Mouse (Mus musculus) MEL (cell line): Measurements from ENCODE around the gene Krt86. TPM values are rescaled to one million over a fixed set of nuclear protein-coding genes. Genes with fewer than 3 reads are reported as not detected.

ENCODE experiments used
- DNase-seq: peaks from one replicate; pipeline ENCODE4 v3.0.0; 2011; ENCODE audit warnings: low read depth, low spot score
- H3K27ac ChIP-seq: 2 replicates; pipeline ENCODE4 v1.5.1; 2012; ENCODE audit warnings: low read depth, mild to moderate bottlenecking, control low read depth, low read length, moderate library complexity; ENCODE audit not compliant: control insufficient read depth
- H3K27me3 ChIP-seq, 2 experiments: fragments of 150-350 bp in 1 of 2; sonication (generic) in 1 of 2; 2 replicates each; pipeline ENCODE4 v1.6.1; 2012; ENCODE audit warnings: low read length in 2 of 2, mild to moderate bottlenecking in 2 of 2, improper control_type of control experiment in 1 of 2, moderate library complexity in 1 of 2; ENCODE audit not compliant: insufficient read depth in 2 of 2, control insufficient read depth in 1 of 2
- H3K36me3 ChIP-seq, 2 experiments: 2 replicates each; pipeline ENCODE4 v1.6.1; 2012 to 2014; ENCODE audit warnings: low read length in 2 of 2, improper control_type of control experiment in 1 of 2, inconsistent platforms in 1 of 2, mild to moderate bottlenecking in 1 of 2; ENCODE audit not compliant: insufficient read depth in 2 of 2, control insufficient read depth in 1 of 2
- H3K4me1 ChIP-seq, 2 experiments: fragments of 150-350 bp in 1 of 2; sonication (generic) in 1 of 2; 2 replicates each; pipeline ENCODE4 v1.6.1; 2012; ENCODE audit warnings: low read length in 2 of 2, improper control_type of control experiment in 1 of 2, mild to moderate bottlenecking in 1 of 2; ENCODE audit not compliant: insufficient read depth in 2 of 2, control insufficient read depth in 1 of 2
- H3K4me3 ChIP-seq, 2 experiments: fragments of 150-350 bp in 1 of 2; sonication (generic) in 1 of 2; 2 replicates each; pipeline ENCODE4 v1.5.1; 2012; ENCODE audit warnings: low read depth in 2 of 2, low read length in 2 of 2, mild to moderate bottlenecking in 2 of 2, moderate library complexity in 2 of 2, control low read depth in 1 of 2, improper control_type of control experiment in 1 of 2; ENCODE audit not compliant: control insufficient read depth in 1 of 2, insufficient read depth in 1 of 2
- H3K79me2 ChIP-seq: 2 replicates; pipeline ENCODE4 v1.6.1; 2012; ENCODE audit warnings: mild to moderate bottlenecking, low read length, moderate library complexity; ENCODE audit not compliant: control insufficient read depth, poor library complexity, insufficient read depth
- H3K9ac ChIP-seq: 2 replicates; pipeline ENCODE4 v1.6.1; 2012; ENCODE audit warnings: low read depth, mild to moderate bottlenecking, control low read depth, low read length, moderate library complexity; ENCODE audit not compliant: control insufficient read depth, poor library complexity, severe bottlenecking
- H3K9me3 ChIP-seq: fragments of 150-350 bp; sonication (generic); replicated peaks from 2 replicates; pipeline ENCODE4 v1.6.1; 2012; ENCODE audit warnings: mild to moderate bottlenecking, low read length, improper control_type of control experiment, moderate library complexity; ENCODE audit not compliant: insufficient read depth
- BHLHE40 ChIP-seq: IDR thresholded peaks from 2 replicates; pipeline ENCODE4 v1.6.1; 2012; ENCODE audit warnings: low read depth, mild to moderate bottlenecking, inconsistent platforms, low read length, improper control_type of control experiment, borderline replicate concordance
- CHD1 ChIP-seq: IDR thresholded peaks from 2 replicates; pipeline ENCODE4 v1.6.1; 2012; ENCODE audit warnings: low read depth, mild to moderate bottlenecking, inconsistent platforms, low read length, improper control_type of control experiment
- CTCF ChIP-seq, 3 experiments: IDR thresholded peaks in 2 of 3; conservative IDR thresholded peaks in 1 of 3; 2 replicates each; pipeline ENCODE4 v1.5.1; 2011 to 2012; ENCODE audit warnings: low read length in 3 of 3, low read depth in 2 of 3, mild to moderate bottlenecking in 2 of 3, improper control_type of control experiment in 1 of 3, inconsistent platforms in 1 of 3, mixed read lengths in 1 of 3, moderate library complexity in 1 of 3; ENCODE audit not compliant: control insufficient read depth in 1 of 3, insufficient read depth in 1 of 3, poor library complexity in 1 of 3, severe bottlenecking in 1 of 3
- ELF1 ChIP-seq: IDR thresholded peaks from 2 replicates; pipeline ENCODE4 v1.6.1; 2014; ENCODE audit warnings: low read depth, mild to moderate bottlenecking, inconsistent platforms, low read length, improper control_type of control experiment, moderate library complexity
- GATA1 ChIP-seq: IDR thresholded peaks from 2 replicates; pipeline ENCODE4 v1.6.1; 2011; ENCODE audit warnings: low read depth, low read length, improper control_type of control experiment
- HCFC1 ChIP-seq: IDR thresholded peaks from 2 replicates; pipeline ENCODE4 v1.6.1; 2012; ENCODE audit warnings: low read depth, mild to moderate bottlenecking, inconsistent platforms, low read length, improper control_type of control experiment, moderate library complexity
- KAT2A ChIP-seq: conservative IDR thresholded peaks from 2 replicates; pipeline ENCODE4 v1.6.1; 2012; ENCODE audit warnings: low read depth, low read length, improper control_type of control experiment, inconsistent platforms
- MAX ChIP-seq: IDR thresholded peaks from 2 replicates; pipeline ENCODE4 v1.6.1; 2011; ENCODE audit warnings: low read length, improper control_type of control experiment
- MAZ ChIP-seq: IDR thresholded peaks from 2 replicates; pipeline ENCODE4 v1.6.1; 2012; ENCODE audit warnings: low read depth, mild to moderate bottlenecking, inconsistent platforms, low read length, improper control_type of control experiment
- MXI1 ChIP-seq: IDR thresholded peaks from 2 replicates; pipeline ENCODE4 v1.6.1; 2011; ENCODE audit warnings: mild to moderate bottlenecking, low read depth, low read length, improper control_type of control experiment
- NELFE ChIP-seq: IDR thresholded peaks from 2 replicates; pipeline ENCODE4 v1.6.1; 2011; ENCODE audit warnings: low read depth, low read length, improper control_type of control experiment
- NRF1 ChIP-seq: IDR thresholded peaks from 2 replicates; pipeline ENCODE4 v1.6.1; 2014; ENCODE audit warnings: low read depth, mild to moderate bottlenecking, inconsistent platforms, low read length, improper control_type of control experiment, moderate library complexity; ENCODE audit not compliant: poor library complexity, insufficient read depth, severe bottlenecking
- POLR2AphosphoS2 ChIP-seq: IDR thresholded peaks from 2 replicates; pipeline ENCODE4 v1.6.1; 2011; ENCODE audit warnings: low read length, improper control_type of control experiment
- RCOR1 ChIP-seq: IDR thresholded peaks from 2 replicates; pipeline ENCODE4 v1.6.1; 2012; ENCODE audit warnings: low read depth, mild to moderate bottlenecking, inconsistent platforms, low read length, improper control_type of control experiment
- SIN3A ChIP-seq: IDR thresholded peaks from 2 replicates; pipeline ENCODE4 v1.6.1; 2012; ENCODE audit warnings: low read length, improper control_type of control experiment, inconsistent platforms
- TBP ChIP-seq: IDR thresholded peaks from 2 replicates; pipeline ENCODE4 v1.8.0; 2011; ENCODE audit warnings: low read depth, low read length, improper control_type of control experiment
- TCF12 ChIP-seq: IDR thresholded peaks from 2 replicates; pipeline ENCODE4 v1.6.1; 2014; ENCODE audit warnings: low read depth, mild to moderate bottlenecking, inconsistent platforms, low read length, improper control_type of control experiment, moderate library complexity
- UBTF ChIP-seq: IDR thresholded peaks from 2 replicates; pipeline ENCODE4 v1.6.1; 2012; ENCODE audit warnings: low read depth, mild to moderate bottlenecking, inconsistent platforms, low read length, improper control_type of control experiment, moderate library complexity, borderline replicate concordance; ENCODE audit not compliant: insufficient read depth
- USF2 ChIP-seq, 2 experiments: IDR thresholded peaks; 2 replicates each; pipeline ENCODE4 v1.6.1; 2011 to 2012; ENCODE audit warnings: improper control_type of control experiment in 2 of 2, low read length in 2 of 2, borderline replicate concordance in 1 of 2, inconsistent platforms in 1 of 2, low read depth in 1 of 2, mild to moderate bottlenecking in 1 of 2; ENCODE audit not compliant: insufficient read depth in 1 of 2
- ZC3H11A ChIP-seq: IDR thresholded peaks from 2 replicates; pipeline ENCODE4 v1.6.1; 2012; ENCODE audit warnings: low read depth, mild to moderate bottlenecking, inconsistent platforms, low read length, improper control_type of control experiment
- ZKSCAN1 ChIP-seq: IDR thresholded peaks from 2 replicates; pipeline ENCODE4 v1.6.1; 2012; ENCODE audit warnings: low read depth, mild to moderate bottlenecking, inconsistent platforms, low read length, improper control_type of control experiment, moderate library complexity
- ZNF384 ChIP-seq: IDR thresholded peaks from 2 replicates; pipeline ENCODE4 v1.6.1; 2012; ENCODE audit warnings: low read depth, mild to moderate bottlenecking, inconsistent platforms, low read length, improper control_type of control experiment
- polyA plus RNA-seq, 2 experiments: library from polyadenylated mRNA; stranded (reverse) in 1 of 2; unstranded in 1 of 2; fragments of >175 nt in 1 of 2; fragments of >200 nt in 1 of 2; gene quantifications; 2 replicates each; pipeline versions ENCODE4 v1.2.1 to v1.2.4; 2012; ENCODE audit warnings: low replicate concordance in 2 of 2, low read depth in 1 of 2; ENCODE audit not compliant: insufficient read length in 2 of 2, insufficient read depth in 1 of 2, missing spikeins in 1 of 2
- total RNA-seq: library from RNA; depleted of rRNA; stranded (reverse); fragments of 300-350 nt; gene quantifications from 2 replicates; pipeline ENCODE4 v1.2.3, GENCODE M21; 2012

The Krt86 gene
- total and polyA plus RNA-seq, 3 experiments: not detected

- Histone ChIP-seq H3K4me1 (no peaks in the 10 kb centered on the region), H3K36me3 (no peaks in the 10 kb centered on the region), H3K27me3 (no peaks in the 10 kb centered on the region), H3K4me3 (no peak within 1 kb of the TSS), H3K79me2 (no peaks in the 10 kb centered on the region), H3K9ac (no peak within 1 kb of the TSS), H3K9me3 (no peaks in the 10 kb centered on the region), H3K27ac (no peak within 1 kb of the TSS)
- TF ChIP-seq NRF1: no peak
- TF ChIP-seq MXI1: no peak
- TF ChIP-seq CHD1: no peak
- no peak for TF ChIP-seq MAX
- TF ChIP-seq NELFE: no peak
- TF ChIP-seq TCF12: no peak
- TF ChIP-seq POLR2AphosphoS2: no peak
- no peak for TF ChIP-seq ZNF384
- TF ChIP-seq USF2 (IDR thresholded peaks at IDR 0.05; ENCODE audit: borderline replicate concordance in 1 of 2, insufficient read depth in 1 of 2, low read depth in 1 of 2, low read length in 2 of 2): no peak
- no peak for TF ChIP-seq BHLHE40
- TF ChIP-seq ELF1: no peak
- TF ChIP-seq TBP: no peak
- no peak for TF ChIP-seq GATA1
- no peak for TF ChIP-seq RCOR1
- no peak for TF ChIP-seq KAT2A
- TF ChIP-seq ZC3H11A: no peak
- no peak for DNase-seq
Observed at GRCm38 (mm10) chr15:101438555-101438954, 34.7 kb upstream of the Krt86 start, which contains the start of gene Krt87. Krt87 (minus strand) TSS chr15:101438804.

DNA sequence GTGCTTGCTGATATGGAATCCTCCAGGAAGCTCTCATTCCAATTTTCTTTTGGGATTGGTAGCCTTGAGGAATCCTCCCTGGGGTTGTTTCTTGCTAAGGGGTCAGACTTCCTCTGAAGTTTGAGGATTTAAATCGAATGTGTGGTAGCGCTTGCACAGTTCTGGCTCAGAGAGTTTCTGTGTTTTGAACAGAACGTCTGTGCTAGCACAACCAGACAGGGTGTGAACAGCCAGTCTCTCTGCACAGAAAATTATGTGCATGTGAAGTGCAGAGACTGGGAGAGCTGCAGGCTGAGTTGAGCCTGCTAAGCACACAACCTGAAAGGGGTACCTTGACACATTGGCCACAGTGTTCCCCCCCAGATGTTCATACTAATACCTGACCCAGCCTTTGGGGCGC lies 32.4 kb upstream of the Krt86 start:
- H3K36me3 ChIP-seq: no peaks in the 10 kb centered on the region
- no peak overlapping the region for H3K27ac ChIP-seq
- H3K79me2 ChIP-seq: no peaks in the 10 kb centered on the region
- no peak overlapping the region for H3K9ac ChIP-seq
- H3K27me3 ChIP-seq: no peaks in the 10 kb centered on the region
- no peak overlapping the region for H3K4me3 ChIP-seq
- H3K9me3 ChIP-seq: no peaks in the 10 kb centered on the region
- H3K4me1 ChIP-seq: no peaks in the 10 kb centered on the region
- no peak for TF ChIP-seq ZC3H11A
- TF ChIP-seq UBTF: no peak
- no peak for TF ChIP-seq CTCF (IDR thresholded peaks at IDR 0.05 in 2 of 3, conservative IDR thresholded peaks at IDR 0.05 in 1 of 3; ENCODE audit: control insufficient read depth in 1 of 3, insufficient read depth in 1 of 3, low read depth in 2 of 3, low read length in 3 of 3, poor library complexity in 1 of 3, severe bottlenecking in 1 of 3)
- no peak for TF ChIP-seq MAZ
- TF ChIP-seq KAT2A: no peak
- TF ChIP-seq HCFC1: no peak
- TF ChIP-seq SIN3A: no peak
- TF ChIP-seq NELFE: no peak
- TF ChIP-seq MAX: no peak
- TF ChIP-seq ZKSCAN1: no peak
- TF ChIP-seq ZNF384: no peak
- no peak for TF ChIP-seq TBP
- TF ChIP-seq, all 39 proteins: peak for 0
- no peak for DNase-seq
